8 mouse cellular contexts compared by ENCODE assay signal in genomic region chr11:3292711-3293249, GRCm38 (mm10). TPM values are rescaled to one million over a fixed set of nuclear protein-coding genes. Genes with fewer than 3 reads are reported as not detected.
A peak's percentile ranks its signal among the peaks of the same experiment; 100 is the strongest.
DNase-seq lines count a peak whose midpoint lies in the region; ATAC-seq and TF ChIP-seq lines count a peak whose summit lies in the region.

No protein-coding gene starts in this region.

- H3K4me3 ChIP-seq in heart, embryonic 10.5 days = peak overlapping the region; percentile 90
- peak overlapping the region; percentile 68 for H3K4me3 ChIP-seq in heart, postnatal 0 days (ENCODE audit: low read depth, low read length)
- peak overlapping the region; percentile 88 for H3K4me3 ChIP-seq in midbrain, embryonic 14.5 days (replicated peaks; ENCODE audit: low read depth, low read length)

- TF ChIP-seq CTCF in heart, postnatal 0 days (IDR thresholded peaks at IDR 0.05; ENCODE audit: low read depth) = no peak

- intact Hi-C loops in heart, postnatal 25 days (cut with DNase I) = no loop called here

- peaks cover 51% of the 10 kb centered on the region for H3K4me1 ChIP-seq in heart, embryonic 10.5 days
- H3K4me1 ChIP-seq in heart, postnatal 0 days (ENCODE audit: control insufficient read depth, insufficient read depth) = peaks cover 33% of the 10 kb centered on the region
- H3K4me1 ChIP-seq in midbrain, embryonic 14.5 days (ENCODE audit: control insufficient read depth, insufficient read depth, low read length) = peaks cover 43% of the 10 kb centered on the region

- 0% methylated on average over 8 of the region's 8 CpGs for WGBS in heart, embryonic 10.5 days
- 4% methylated on average over 8 of the region's 8 CpGs for WGBS in heart, postnatal 0 days
- WGBS in midbrain, embryonic 14.5 days = 1% methylated on average over 8 of the region's 8 CpGs

- H3K27ac ChIP-seq in heart, embryonic 10.5 days = peak overlapping the region; percentile 100
- peak overlapping the region; percentile 98 for H3K27ac ChIP-seq in heart, postnatal 0 days (ENCODE audit: low read depth)
- peak overlapping the region; percentile 100 for H3K27ac ChIP-seq in midbrain, embryonic 14.5 days (replicated peaks; ENCODE audit: low read depth, low read length)

- no peak for DNase-seq in heart, embryonic 10.5 days (ENCODE audit: low spot score)
- DNase-seq in heart, postnatal 25 days (ENCODE audit: low spot score) = no peak
- peak; percentile 59 to 71 for DNase-seq in cerebellum, postnatal 10 days
- peak; percentile 37 for DNase-seq in heart, postnatal 0 days (ENCODE audit: low spot score)
- peak; percentile 72 to 80 for DNase-seq in kidney, postnatal 4 days
- peak; percentile 88 for DNase-seq in midbrain, embryonic 14.5 days
- DNase-seq in spleen, postnatal 10 days (ENCODE audit: low spot score in 2 of 2) = no peak

- H3K27me3 ChIP-seq in heart, embryonic 10.5 days (ENCODE audit: insufficient read depth, poor library complexity, severe bottlenecking) = no peaks in the 10 kb centered on the region
- no peaks in the 10 kb centered on the region for H3K27me3 ChIP-seq in heart, postnatal 0 days (ENCODE audit: control insufficient read depth, insufficient read depth, low read length)
- no peaks in the 10 kb centered on the region for H3K27me3 ChIP-seq in midbrain, embryonic 14.5 days (ENCODE audit: control insufficient read depth, insufficient read depth, low read length)

- H3K9ac ChIP-seq in heart, postnatal 0 days (replicated peaks; ENCODE audit: low read depth, low read length) = peak overlapping the region; percentile 69
- peak overlapping the region; percentile 95 for H3K9ac ChIP-seq in midbrain, embryonic 14.5 days (replicated peaks; ENCODE audit: low read length)

- 0 out of 2 replicates have a peak, but pooled peaks have one; percentile 18 for TF ChIP-seq EP300 in heart, postnatal 0 days (IDR thresholded peaks at IDR 0.05; ENCODE audit: low read depth)

- peaks cover 57% of the 10 kb centered on the region for H3K36me3 ChIP-seq in heart, embryonic 10.5 days
- H3K36me3 ChIP-seq in heart, postnatal 0 days (replicated peaks; ENCODE audit: control insufficient read depth, insufficient read depth, low read length) = peaks cover 46% of the 10 kb centered on the region
- H3K36me3 ChIP-seq in midbrain, embryonic 14.5 days (ENCODE audit: control insufficient read depth, insufficient read depth, low read length) = peaks cover 49% of the 10 kb centered on the region

- no peak for ATAC-seq in heart, postnatal 0 days (ENCODE audit: insufficient read depth, low read depth)
- peak; percentile 28 for ATAC-seq in midbrain, embryonic 14.5 days (ENCODE audit: low FRiP score, low TSS enrichment)
- no peak for ATAC-seq in erythroid progenitor cell, adult 5-6 weeks (replicated peaks; ENCODE audit: low FRiP score, poor library complexity, severe bottlenecking)

- H3K9me3 ChIP-seq in heart, embryonic 10.5 days = no peaks in the 10 kb centered on the region
- no peaks in the 10 kb centered on the region for H3K9me3 ChIP-seq in heart, postnatal 0 days (replicated peaks; ENCODE audit: control insufficient read depth, low read length)
- H3K9me3 ChIP-seq in midbrain, embryonic 14.5 days (ENCODE audit: control insufficient read depth, low read length) = no peaks in the 10 kb centered on the region

- H3K4me2 ChIP-seq in heart, postnatal 0 days (ENCODE audit: low read depth, low read length) = peak overlapping the region; percentile 97
- H3K4me2 ChIP-seq in midbrain, embryonic 14.5 days (ENCODE audit: low read length) = peak overlapping the region; percentile 100

RNA-seq across cellular contexts. Expression of gene Patz1, which starts 4.1 kb away (rescaled TPM):
- 32.0 and 49.1 TPM in 2 replicates for polyA plus RNA-seq in heart, embryonic 10.5 days (2016; fragmentation: Nextera tagmentation; extraction: Ambion mirVana)
- total RNA-seq in heart, postnatal 25 days (2021) = 10 to 100 TPM; 25.6 to 26.4 TPM
- total RNA-seq in heart, postnatal 0 days (2014; rRNA removed; ENCODE audit: low replicate concordance) = 35.6 and 56.8 TPM in 2 replicates
- polyA plus RNA-seq in heart, postnatal 0 days (2015; fragmentation: Nextera tagmentation; extraction: Ambion mirVana) = 13.1 and 14.0 TPM in 2 replicates
- 61.9 and 78.7 TPM in 2 replicates for polyA plus RNA-seq in midbrain, embryonic 14.5 days (2014; fragmentation: Nextera tagmentation; extraction: Ambion mirVana)
- total RNA-seq in erythroid progenitor cell, adult 5-6 weeks (2015; ENCODE audit: low replicate concordance) = 14.1 and 17.6 TPM in 2 replicates
- 18.2 and 31.6 TPM in 2 replicates for total RNA-seq in erythroid progenitor cell, adult 5-6 weeks (2017; ENCODE audit: low replicate concordance)

RNA-seq across cellular contexts. Expression of gene Drg1, which starts 26.6 kb away (rescaled TPM):
- polyA plus RNA-seq in heart, embryonic 10.5 days (2016; fragmentation: Nextera tagmentation; extraction: Ambion mirVana) = 217 and 263 TPM in 2 replicates
- total RNA-seq in heart, postnatal 25 days (2021) = 10 to 100 TPM; 58.0 to 65.0 TPM
- total RNA-seq in heart, postnatal 0 days (2014; rRNA removed; ENCODE audit: low replicate concordance) = 52.8 and 55.1 TPM in 2 replicates
- 128 and 134 TPM in 2 replicates for polyA plus RNA-seq in heart, postnatal 0 days (2015; fragmentation: Nextera tagmentation; extraction: Ambion mirVana)
- 214 and 242 TPM in 2 replicates for polyA plus RNA-seq in midbrain, embryonic 14.5 days (2014; fragmentation: Nextera tagmentation; extraction: Ambion mirVana)
- total RNA-seq in erythroid progenitor cell, adult 5-6 weeks (2015; ENCODE audit: low replicate concordance) = 130 and 148 TPM in 2 replicates
- 91.5 and 154 TPM in 2 replicates for total RNA-seq in erythroid progenitor cell, adult 5-6 weeks (2017; ENCODE audit: low replicate concordance)

RNA-seq across cellular contexts. Expression of gene Pik3ip1, which starts 37.4 kb away (rescaled TPM):
- 7.9 and 9.5 TPM in 2 replicates for polyA plus RNA-seq in heart, embryonic 10.5 days (2016; fragmentation: Nextera tagmentation; extraction: Ambion mirVana)
- 10 to 100 TPM; 39.4 to 42.4 TPM for total RNA-seq in heart, postnatal 25 days (2021)
- 22.3 and 57.6 TPM in 2 replicates for total RNA-seq in heart, postnatal 0 days (2014; rRNA removed; ENCODE audit: low replicate concordance)
- 44.7 and 65.9 TPM in 2 replicates for polyA plus RNA-seq in heart, postnatal 0 days (2015; fragmentation: Nextera tagmentation; extraction: Ambion mirVana)
- polyA plus RNA-seq in midbrain, embryonic 14.5 days (2014; fragmentation: Nextera tagmentation; extraction: Ambion mirVana) = 20.2 and 21.2 TPM in 2 replicates
- 2.1 and 4.3 TPM in 2 replicates for total RNA-seq in erythroid progenitor cell, adult 5-6 weeks (2015; ENCODE audit: low replicate concordance)
- 2.7 and 20.2 TPM in 2 replicates for total RNA-seq in erythroid progenitor cell, adult 5-6 weeks (2017; ENCODE audit: low replicate concordance)

Comparison
In these comparisons a context has a peak if more than half of its experiments do, and no peak if none do; other contexts are left out.
1. DNase-seq: peak in cerebellum, postnatal 10 days (2 of 2), heart, postnatal 0 days (single experiment), kidney, postnatal 4 days (2 of 2) and midbrain, embryonic 14.5 days (single experiment); none in heart, embryonic 10.5 days (single experiment), heart, postnatal 25 days (single experiment) and spleen, postnatal 10 days (0 of 2).
2. Peak in every context shown above with its lines, with median percentiles within 50 percentile points of each other: H3K27ac ChIP-seq and H3K4me3 ChIP-seq.